Mouse (Mus musculus) thymus, adult 2 months (tissue): ENCODE results near the gene Emcn. TPM values are rescaled to one million over a fixed set of nuclear protein-coding genes. Genes with fewer than 3 reads are reported as not detected.

Source experiments
- DNase-seq: peaks from one replicate; pipeline ENCODE4 v3.0.0; 2021
- H3K27ac ChIP-seq: fragments of 200-500 bp; 2 replicates; pipeline ENCODE4 v1.5.1; 2012; ENCODE audit warnings: low read length, control low read depth; ENCODE audit not compliant: control insufficient read depth, insufficient read depth
- H3K27me3 ChIP-seq: fragments of 200-500 bp; 2 replicates; pipeline ENCODE4 v1.6.1; 2012; ENCODE audit warnings: mild to moderate bottlenecking, low read length, moderate library complexity, mixed read lengths; ENCODE audit not compliant: control insufficient read depth, insufficient read depth
- H3K36me3 ChIP-seq: fragments of 200-500 bp; 2 replicates; pipeline ENCODE4 v1.6.1; 2012; ENCODE audit warnings: mild to moderate bottlenecking, low read length, moderate library complexity; ENCODE audit not compliant: control insufficient read depth, insufficient read depth
- H3K4me1 ChIP-seq: fragments of 200-500 bp; replicated peaks from 2 replicates; pipeline ENCODE4 v1.6.1; 2012; ENCODE audit warnings: low read length; ENCODE audit not compliant: control insufficient read depth, insufficient read depth
- H3K4me3 ChIP-seq: fragments of 200-500 bp; 2 replicates; pipeline ENCODE4 v1.5.1; 2012; ENCODE audit warnings: mild to moderate bottlenecking, low read length, control low read depth, moderate library complexity; ENCODE audit not compliant: control insufficient read depth, insufficient read depth
- CTCF ChIP-seq: fragments of 200-500 bp; IDR thresholded peaks from 2 replicates; pipeline ENCODE4 v1.5.1; 2012; ENCODE audit warnings: mild to moderate bottlenecking, control low read depth, low read length, moderate library complexity, borderline replicate concordance; ENCODE audit not compliant: control insufficient read depth, poor library complexity, insufficient read depth; ENCODE audit errors: extremely low read depth
- POLR2A ChIP-seq: fragments of 200-500 bp; IDR thresholded peaks from 2 replicates; pipeline ENCODE4 v1.6.1; 2012; ENCODE audit warnings: mild to moderate bottlenecking, low read length, control low read depth, moderate library complexity; ENCODE audit not compliant: control insufficient read depth, poor library complexity, insufficient read depth; ENCODE audit errors: extremely low read depth
- WGBS: fragments of 180-500 bp; shearing (Covaris S2); methylation state at CpG from one replicate; pipeline ENCODE4 v1.1.7; 2018; 5-methylcytosine and 5-hydroxymethylcytosine counted together
- polyA plus RNA-seq: library from polyadenylated mRNA; depleted of rRNA; stranded (reverse); fragments of >200 nt; gene quantifications from 2 replicates; pipeline ENCODE4 v1.2.3, GENCODE M21; 2012; rRNA removed

The Emcn gene
- polyA plus RNA-seq: 2.4 and 4.2 TPM in 2 replicates

DNA sequence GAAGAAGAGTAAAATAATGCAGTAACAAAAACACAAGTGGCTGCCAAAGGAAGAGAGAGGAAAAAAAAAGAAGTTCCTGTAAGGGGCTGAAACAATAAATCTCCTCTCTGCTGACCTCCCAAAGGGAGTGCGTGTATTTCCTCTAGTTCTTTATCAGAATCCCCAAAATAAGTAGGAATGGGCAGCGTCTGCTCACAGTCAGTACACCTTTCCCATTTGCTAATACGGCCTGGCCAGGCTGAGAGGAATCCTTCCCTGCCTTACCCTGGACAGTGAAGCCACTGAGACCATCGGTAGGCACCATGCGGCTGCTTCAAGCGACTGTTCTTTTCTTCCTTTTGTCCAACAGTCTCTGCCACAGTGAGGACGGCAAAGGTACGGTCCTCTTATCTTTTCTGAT lies at the start of gene Emcn:
Emcn (plus strand) TSS at position 130 of the 400 bp plus-strand sequence.
- WGBS: 39% methylated on average over 8 of the region's 8 CpGs
- no peak for DNase-seq
- H3K4me1 ChIP-seq: no peaks in the 10 kb centered on the region
- H3K36me3 ChIP-seq: no peaks in the 10 kb centered on the region
- no peak for TF ChIP-seq CTCF
- no peak for TF ChIP-seq POLR2A
- H3K27me3 ChIP-seq: no peaks in the 10 kb centered on the region
- no peak within 1 kb of the TSS for H3K27ac ChIP-seq
- no peak within 1 kb of the TSS for H3K4me3 ChIP-seq

DNA sequence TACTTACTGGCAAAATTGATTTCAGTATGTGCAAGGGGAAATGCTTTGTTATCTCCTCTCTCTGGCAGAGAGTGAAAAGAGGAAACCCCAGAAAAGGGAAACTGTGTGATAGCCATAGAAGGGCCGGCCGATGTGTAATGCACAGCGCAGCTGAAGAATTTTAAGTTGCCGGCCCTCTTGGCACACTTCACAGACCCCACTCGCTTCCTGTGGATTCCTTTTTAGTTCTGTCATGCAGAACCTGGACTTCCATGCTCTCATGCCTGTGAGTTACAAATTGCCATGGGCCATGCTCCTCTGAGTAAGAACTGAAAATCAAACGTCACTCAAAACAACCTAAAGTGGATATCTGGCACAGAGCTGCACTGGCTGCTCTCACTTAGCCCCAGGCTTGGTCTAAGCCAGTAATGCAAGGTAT lies 47.7 kb upstream of the Emcn start:
- H3K36me3 ChIP-seq: no peaks in the 10 kb centered on the region
- no peaks in the 10 kb centered on the region for H3K27me3 ChIP-seq
- TF ChIP-seq CTCF: no peak
- TF ChIP-seq POLR2A: no peak
- WGBS: 9% methylated on average over 6 of the region's 6 CpGs
- H3K27ac ChIP-seq: no peak overlapping the region
- no peak for DNase-seq
- no peak overlapping the region for H3K4me3 ChIP-seq
- H3K4me1 ChIP-seq: no peaks in the 10 kb centered on the region

DNA sequence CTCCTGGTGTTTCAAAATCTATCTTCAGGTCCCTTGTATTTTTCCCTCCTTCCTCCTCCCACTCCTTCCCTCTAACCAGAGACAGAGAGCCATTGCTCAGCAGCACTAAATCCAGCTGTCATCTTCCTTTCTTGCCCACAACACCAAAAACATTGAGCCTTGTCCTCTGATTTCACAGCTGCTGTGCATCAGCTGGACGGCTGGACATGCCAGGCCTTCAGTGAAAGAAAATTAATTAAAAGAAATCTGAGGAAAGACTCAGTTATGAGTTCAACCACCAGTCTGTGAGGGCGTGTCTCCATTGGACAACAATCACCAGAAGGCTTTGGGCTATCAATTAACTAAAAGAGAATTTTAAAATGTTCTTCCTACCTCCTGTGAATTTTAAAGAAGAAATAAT lies 42.6 kb upstream of the Emcn start:
- H3K4me1 ChIP-seq: no peaks in the 10 kb centered on the region
- no peak overlapping the region for H3K27ac ChIP-seq
- no peak for DNase-seq
- H3K36me3 ChIP-seq: no peaks in the 10 kb centered on the region
- TF ChIP-seq CTCF (no peak), POLR2A (no peak)
- H3K4me3 ChIP-seq: no peak overlapping the region
- 89% methylated on average over 2 of the region's 2 CpGs for WGBS
- H3K27me3 ChIP-seq: no peaks in the 10 kb centered on the region

DNA sequence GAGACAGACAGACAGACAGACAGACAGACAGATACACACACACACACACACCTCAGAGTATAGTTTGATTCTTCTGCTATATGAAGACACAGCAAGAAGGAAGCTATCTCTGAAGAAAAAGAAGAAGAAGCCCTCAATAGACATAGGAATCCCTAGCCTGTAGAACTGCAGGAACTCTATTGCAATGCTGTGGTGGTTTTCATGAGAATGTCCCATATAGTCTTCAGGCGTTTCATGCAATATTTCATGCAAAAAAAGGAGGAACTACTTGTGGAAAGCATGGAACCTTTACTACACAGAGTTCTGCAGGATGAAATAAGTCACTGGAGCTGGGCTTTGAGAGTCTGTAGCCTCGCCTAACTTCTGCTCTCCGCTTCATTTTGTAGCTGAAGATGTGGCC lies 40.7 kb upstream of the Emcn start:
- no peaks in the 10 kb centered on the region for H3K27me3 ChIP-seq
- no peak overlapping the region for H3K4me3 ChIP-seq
- H3K36me3 ChIP-seq: no peaks in the 10 kb centered on the region
- TF ChIP-seq POLR2A: no peak
- no peak for TF ChIP-seq CTCF
- no peaks in the 10 kb centered on the region for H3K4me1 ChIP-seq
- no peak for DNase-seq
- H3K27ac ChIP-seq: no peak overlapping the region
- 66% methylated on average over 3 of the region's 3 CpGs for WGBS

GRCm38 (mm10) chr3:137301195-137301594 lies 39.7 kb upstream of the Emcn start:
- no peak for DNase-seq
- Histone ChIP-seq H3K4me3 (no peak overlapping the region), H3K36me3 (no peaks in the 10 kb centered on the region), H3K4me1 (no peaks in the 10 kb centered on the region), H3K27ac (no peak overlapping the region), H3K27me3 (no peaks in the 10 kb centered on the region)
- TF ChIP-seq POLR2A (no peak), CTCF (no peak)

- H3K36me3 ChIP-seq: no peaks in the 10 kb centered on the region
- no peak for TF ChIP-seq POLR2A
- TF ChIP-seq CTCF: no peak
- WGBS: 94% methylated on average over 4 of the region's 4 CpGs
- no peaks in the 10 kb centered on the region for H3K27me3 ChIP-seq
- H3K4me3 ChIP-seq: no peak overlapping the region
- no peak for DNase-seq
- H3K4me1 ChIP-seq: no peaks in the 10 kb centered on the region
- no peak overlapping the region for H3K27ac ChIP-seq
Observed at GRCm38 (mm10) chr3:137302804-137303203, 38.1 kb upstream of the Emcn start.

DNA sequence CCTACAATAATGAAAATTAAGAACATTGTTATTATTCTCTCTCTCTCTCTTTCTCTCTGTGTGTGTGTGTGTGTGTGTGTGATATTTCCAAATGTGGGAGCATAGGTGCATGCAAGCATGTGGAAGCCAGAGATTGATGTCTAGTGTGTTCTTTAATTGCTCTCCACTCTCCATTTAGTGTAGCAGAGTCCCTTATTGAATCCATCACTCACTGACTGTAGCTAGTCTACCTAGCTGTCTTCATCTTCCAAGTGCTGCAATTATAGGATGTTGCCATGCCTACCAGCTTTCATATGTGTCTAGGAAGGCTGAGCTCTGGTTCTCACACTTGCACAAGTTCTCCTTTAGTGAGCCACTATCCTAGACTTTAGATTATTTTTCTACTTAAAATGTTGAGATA lies 30.9 kb upstream of the Emcn start:
- Histone ChIP-seq H3K27me3 (no peaks in the 10 kb centered on the region), H3K4me3 (no peak overlapping the region), H3K4me1 (no peaks in the 10 kb centered on the region), H3K27ac (no peak overlapping the region), H3K36me3 (no peaks in the 10 kb centered on the region)
- no peak for DNase-seq
- TF ChIP-seq CTCF (no peak), POLR2A (no peak)
